Mouse (Mus musculus) ES-Bruce4 (cell line): ENCODE measurements around the gene Dcxr. TPM values are rescaled to one million over a fixed set of nuclear protein-coding genes. Genes with fewer than 3 reads are reported as not detected.
A peak's percentile ranks its signal among the peaks of the same experiment; 100 is the strongest.

Experiments used
- H3K27ac ChIP-seq: 2 replicates; pipeline ENCODE4 v1.5.1; 2012; ENCODE audit warnings: low read length, inconsistent platforms; ENCODE audit not compliant: insufficient read depth
- H3K27me3 ChIP-seq: 2 replicates; pipeline ENCODE4 v1.6.1; 2012; ENCODE audit warnings: mild to moderate bottlenecking, low read length, inconsistent platforms; ENCODE audit not compliant: control insufficient read depth, poor library complexity, insufficient read depth, severe bottlenecking
- H3K36me3 ChIP-seq: 2 replicates; pipeline ENCODE4 v1.6.1; 2012; ENCODE audit warnings: inconsistent platforms, mild to moderate bottlenecking, low read length, moderate library complexity; ENCODE audit not compliant: control insufficient read depth, poor library complexity, insufficient read depth, severe bottlenecking
- H3K4me1 ChIP-seq: one replicate; pipeline ENCODE4 v1.8.1; 2011; ENCODE audit warnings: low read length; ENCODE audit not compliant: control insufficient read depth, insufficient read depth
- H3K4me3 ChIP-seq: 2 replicates; pipeline ENCODE4 v1.5.1; 2011; ENCODE audit warnings: low read depth, mild to moderate bottlenecking, low read length
- H3K9ac ChIP-seq: 2 replicates; pipeline ENCODE4 v1.6.1; 2012; ENCODE audit warnings: low read depth, mild to moderate bottlenecking, inconsistent platforms; ENCODE audit not compliant: poor library complexity, severe bottlenecking
- H3K9me3 ChIP-seq: replicated peaks from 2 replicates; pipeline ENCODE4 v1.6.1; 2012; ENCODE audit warnings: mild to moderate bottlenecking, low read length, inconsistent platforms; ENCODE audit not compliant: control insufficient read depth, poor library complexity, insufficient read depth, severe bottlenecking
- CTCF ChIP-seq: IDR thresholded peaks from one replicate; pipeline ENCODE4 v1.8.1; 2011; ENCODE audit warnings: low read depth, low read length
- EP300 ChIP-seq: IDR thresholded peaks from 2 replicates; pipeline ENCODE4 v1.6.1; 2011; ENCODE audit warnings: low read depth, low read length; ENCODE audit not compliant: insufficient read depth
- POLR2A ChIP-seq: IDR thresholded peaks from one replicate; pipeline ENCODE4 v1.8.1; 2011; ENCODE audit warnings: low read length; ENCODE audit not compliant: insufficient read depth
- polyA plus RNA-seq: library from polyadenylated mRNA; stranded (reverse); fragments of >200 nt; gene quantifications from 2 replicates; pipeline ENCODE4 v1.2.4, GENCODE M21; 2011; ENCODE audit warnings: low read depth; ENCODE audit not compliant: missing spikeins, insufficient read depth, insufficient read length

The Dcxr gene
- polyA plus RNA-seq, 1 experiment: 54.3 TPM

DNA sequence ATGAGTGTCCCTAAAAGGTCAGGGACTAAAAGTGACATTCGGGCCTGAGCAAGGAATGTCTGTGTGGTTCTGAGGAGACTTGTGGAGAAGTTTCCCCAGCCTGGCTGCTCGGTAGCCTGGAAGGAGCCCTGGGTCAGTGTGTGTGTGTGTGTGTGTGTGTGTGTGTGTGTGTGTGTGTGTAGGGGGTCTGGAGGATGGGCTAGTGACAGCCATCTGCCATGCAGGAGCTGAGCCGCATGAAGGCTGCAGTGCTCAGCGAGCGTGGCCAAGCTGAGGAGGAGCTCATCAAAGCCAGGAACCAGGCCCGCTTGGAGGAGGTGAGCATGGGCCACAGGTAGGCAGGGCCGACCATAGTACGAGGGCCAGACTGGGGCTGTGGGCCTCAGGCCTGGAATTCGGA lies 7.8 kb downstream of the Dcxr start:
- no peaks in the 10 kb centered on the region for H3K4me1 ChIP-seq
- H3K36me3 ChIP-seq: no peaks in the 10 kb centered on the region
- H3K27me3 ChIP-seq: no peaks in the 10 kb centered on the region
- H3K9ac ChIP-seq: no peak overlapping the region
- no peak overlapping the region for H3K27ac ChIP-seq
- TF ChIP-seq POLR2A (no peak), CTCF (no peak), EP300 (no peak)
- H3K4me3 ChIP-seq: no peak overlapping the region
- H3K9me3 ChIP-seq: no peaks in the 10 kb centered on the region

DNA sequence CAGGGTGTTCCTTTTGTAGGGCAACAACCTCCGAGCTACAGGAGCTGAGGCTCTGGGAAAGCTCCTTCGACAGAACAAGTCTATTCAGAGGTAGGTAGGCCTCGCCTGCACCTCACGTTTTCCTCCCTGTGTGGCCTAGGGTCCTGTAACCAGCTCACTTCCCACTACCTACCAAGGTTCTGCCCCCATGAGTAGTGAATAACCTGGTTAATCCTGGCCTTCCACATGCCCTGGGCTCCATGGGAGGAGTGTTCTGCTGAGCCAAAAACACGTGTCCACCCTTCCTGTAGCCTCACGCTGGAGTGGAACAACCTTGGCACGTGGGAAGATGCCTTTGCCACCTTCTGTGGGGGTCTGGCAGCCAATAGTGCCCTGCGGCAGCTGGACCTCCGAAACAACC lies 11.9 kb downstream of the Dcxr start:
- H3K36me3 ChIP-seq: peaks cover 3% of the 10 kb centered on the region; the same call in 1 of the 2 replicates
- H3K9ac ChIP-seq: no peak overlapping the region
- H3K4me3 ChIP-seq: no peak overlapping the region

GRCm38 (mm10) chr11:120714546-120714945 lies 12.5 kb downstream of the Dcxr start:
- no peak overlapping the region for H3K27ac ChIP-seq
- no peaks in the 10 kb centered on the region for H3K27me3 ChIP-seq
- TF ChIP-seq EP300 (no peak), CTCF (no peak), POLR2A (no peak)
- H3K9ac ChIP-seq: 0 out of 2 replicates have a peak overlapping the region, but pooled peaks have one; percentile 32
- H3K4me3 ChIP-seq: peak overlapping the region; percentile 69
- H3K9me3 ChIP-seq: no peaks in the 10 kb centered on the region
- no peaks in the 10 kb centered on the region for H3K4me1 ChIP-seq
- peaks cover 3% of the 10 kb centered on the region; the same call in 1 of the 2 replicates for H3K36me3 ChIP-seq

More for the DNA sequence above, 11.9 kb downstream of the Dcxr start:
- Histone ChIP-seq H3K27me3 (no peaks in the 10 kb centered on the region), H3K4me1 (no peaks in the 10 kb centered on the region), H3K27ac (no peak overlapping the region), H3K9me3 (no peaks in the 10 kb centered on the region)
- TF ChIP-seq EP300: no peak
- TF ChIP-seq POLR2A: no peak
- no peak for TF ChIP-seq CTCF

- Histone ChIP-seq H3K9me3 (no peaks in the 10 kb centered on the region), H3K4me3 (peak within 1 kb of the TSS; percentile 87), H3K27me3 (no peaks in the 10 kb centered on the region), H3K27ac (no peak within 1 kb of the TSS), H3K4me1 (no peaks in the 10 kb centered on the region), H3K36me3 (peaks cover 3% of the 10 kb centered on the region; the same call in 1 of the 2 replicates), H3K9ac (peak within 1 kb of the TSS; percentile 62)
- TF ChIP-seq CTCF: no peak
- TF ChIP-seq POLR2A: no peak
Observed at GRCm38 (mm10) chr11:120713580-120714518, 13.2 kb downstream of the Dcxr start, which contains the start of the genes Cenpx and Lrrc45. Gene Cenpx (minus strand): TSS chr11:120713738. Gene Lrrc45 (plus strand): TSS chr11:120713925.

- Histone ChIP-seq H3K4me3 (peak overlapping the region; percentile 87), H3K4me1 (peaks cover 5% of the 10 kb centered on the region), H3K36me3 (peaks cover 3% of the 10 kb centered on the region; the same call in 1 of the 2 replicates), H3K9me3 (no peaks in the 10 kb centered on the region), H3K27ac (no peak overlapping the region), H3K9ac (peak overlapping the region; percentile 62), H3K27me3 (no peaks in the 10 kb centered on the region)
- TF ChIP-seq EP300 (no peak), POLR2A (no peak), CTCF (peak; percentile 60)
Observed at GRCm38 (mm10) chr11:120712771-120713568, 14.1 kb downstream of the Dcxr start.
